Mouse (Mus musculus) thymus, postnatal 14 days (tissue): ENCODE measurements at regions not wholly inside any gene's neighbourhood (a gene's known extent, or its start where the extent isn't known, plus 50 kb on each side); places are given as distances from the start of the nearest gene placed in this dataset.

Experiments used
- DNase-seq: peaks from one replicate; pipeline ENCODE4 v3.0.0; 2021

GRCm38 (mm10) chr19:26051478-26052215 is 379.4 kb downstream of the Dmrt2 start:
- no peak for DNase-seq

- DNase-seq = no peak
Measured at GRCm38 (mm10) chr19:26059668-26060067, 387.5 kb downstream of the Dmrt2 start.

- no peak for DNase-seq
Measured at GRCm38 (mm10) chr19:26068553-26068952, 396.3 kb downstream of the Dmrt2 start.

GRCm38 (mm10) chr19:26069908-26070307 is 397.7 kb downstream of the Dmrt2 start:
- no peak for DNase-seq

DNA sequence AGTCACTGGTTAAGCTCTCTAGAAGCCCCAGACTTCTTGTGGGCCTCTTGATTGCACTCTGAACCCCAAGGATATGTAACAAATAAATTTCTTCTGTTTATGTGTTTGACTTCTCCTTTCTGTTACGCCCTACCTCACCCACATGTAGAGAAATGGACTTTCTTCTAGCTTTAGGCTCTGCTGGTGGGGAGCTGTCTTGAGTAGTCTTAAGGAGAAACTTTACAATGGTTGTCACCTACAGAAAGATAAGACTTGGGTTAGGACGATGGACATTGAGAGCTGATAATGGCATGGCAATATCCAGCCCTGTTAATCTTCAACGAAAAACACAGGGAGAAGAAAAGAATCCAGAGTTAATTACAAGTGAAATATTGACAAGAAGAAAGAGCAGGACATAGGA is 416.1 kb downstream of the Dmrt2 start:
- DNase-seq = no peak

DNA sequence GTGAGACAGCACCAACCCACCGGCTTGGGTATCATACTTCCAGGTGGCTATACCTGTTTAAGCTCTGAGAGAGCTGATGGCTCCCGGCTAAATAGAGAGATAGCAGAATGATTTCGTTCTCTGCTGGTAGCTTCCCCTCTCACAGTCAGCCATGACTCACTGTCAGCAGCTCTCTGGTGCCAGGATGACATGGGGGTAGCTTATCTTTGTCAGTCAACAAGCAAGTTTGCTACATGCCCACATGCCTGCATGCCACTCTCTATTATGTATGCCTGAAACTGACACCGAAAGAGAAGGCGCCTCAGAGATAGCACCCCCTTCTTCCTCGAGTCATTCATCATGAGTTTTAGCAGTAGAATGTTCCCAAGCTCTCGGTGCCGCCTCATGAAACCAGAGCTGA is 419.2 kb downstream of the Dmrt2 start:
- DNase-seq = no peak

DNA sequence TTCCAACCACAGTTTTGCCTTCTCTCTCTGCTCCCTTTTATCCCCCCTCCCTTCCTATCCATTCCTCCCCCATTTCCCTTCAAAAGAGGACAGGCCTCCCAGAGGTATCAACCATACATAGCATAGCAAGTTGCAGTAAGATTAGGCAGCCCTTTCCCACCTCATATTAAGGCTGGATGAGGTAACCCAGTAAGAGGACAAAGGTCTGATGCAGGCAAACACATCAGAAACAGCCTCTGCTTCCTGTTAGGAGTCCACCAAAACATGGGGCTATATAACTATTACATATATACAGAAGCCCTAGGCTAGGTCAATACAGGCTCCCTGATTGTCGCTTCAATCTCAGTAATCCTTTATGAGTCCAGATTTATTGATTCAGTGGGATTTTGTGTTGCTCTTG is 421.6 kb downstream of the Dmrt2 start:
- no peak for DNase-seq

- no peak for DNase-seq
Measured at GRCm38 (mm10) chr19:26114326-26114725, 442.1 kb downstream of the Dmrt2 start.

- DNase-seq = no peak
Measured at GRCm38 (mm10) chr19:26128423-26128822, 456.2 kb downstream of the Dmrt2 start.

- no peak for DNase-seq
Measured at GRCm38 (mm10) chr19:26134385-26134784, 462.2 kb downstream of the Dmrt2 start.

GRCm38 (mm10) chr19:26135398-26136104 is 463.3 kb downstream of the Dmrt2 start:
- no peak for DNase-seq

DNA sequence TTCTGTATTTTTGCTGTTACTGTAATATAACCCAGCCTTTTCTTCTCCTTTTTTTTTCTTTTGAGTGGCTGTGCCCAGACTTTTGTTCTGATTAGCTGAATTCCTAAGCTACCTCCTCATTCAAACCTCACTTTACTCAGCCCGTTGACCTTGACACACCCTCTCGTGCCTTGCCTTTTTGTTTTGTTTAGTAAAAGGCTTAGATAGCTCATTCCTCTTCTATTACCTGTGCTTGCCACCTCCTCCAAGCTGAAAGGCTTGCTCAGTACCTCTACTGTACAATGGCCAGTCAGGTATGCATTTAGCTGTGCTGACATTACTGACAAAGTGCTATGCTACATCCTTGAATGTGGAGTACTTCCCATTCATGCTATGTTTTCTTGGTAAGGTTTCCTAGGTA is 464.2 kb upstream of the Smarca2 start:
- no peak for DNase-seq

GRCm38 (mm10) chr19:26143539-26143938 is 461.3 kb upstream of the Smarca2 start:
- DNase-seq = no peak

DNA sequence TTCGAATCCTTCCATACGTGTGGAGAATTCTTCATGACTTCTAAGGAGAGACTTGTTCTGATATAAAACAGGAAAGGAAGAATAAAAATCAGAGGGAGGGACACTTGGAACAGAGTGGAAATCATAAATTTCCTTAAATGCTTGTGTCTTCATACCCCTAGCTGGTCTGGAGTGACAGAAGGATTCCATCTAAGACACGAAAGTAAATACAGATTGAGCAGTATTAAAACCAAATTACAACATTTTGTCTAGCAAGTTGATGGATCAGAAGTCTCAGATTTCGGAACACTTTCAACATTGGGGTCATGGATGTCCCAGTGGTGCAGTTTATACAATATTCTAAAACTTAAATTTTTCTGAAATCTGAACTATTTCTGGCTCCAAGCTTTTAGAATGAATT is 453.6 kb upstream of the Smarca2 start:
- DNase-seq = no peak

DNA sequence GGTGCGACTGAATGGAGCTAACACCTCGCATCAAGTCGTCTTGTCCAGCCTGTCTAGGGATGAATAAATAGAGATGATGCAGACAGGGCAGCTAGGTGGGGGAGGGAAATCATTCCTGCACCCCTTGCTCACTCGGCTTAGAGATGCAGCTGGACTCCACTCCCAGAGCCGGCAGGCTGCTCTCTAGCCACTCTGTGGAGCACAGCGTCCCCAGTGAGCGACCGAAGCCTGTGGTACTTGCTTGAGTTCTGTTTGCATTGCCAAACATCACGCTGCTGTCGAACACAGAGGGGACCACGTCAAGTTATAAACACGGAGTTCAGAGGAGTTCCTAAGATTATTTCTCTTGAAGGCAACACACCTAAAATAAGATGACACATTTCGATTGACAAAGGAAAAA is 439.9 kb upstream of the Smarca2 start:
- DNase-seq = no peak

DNA sequence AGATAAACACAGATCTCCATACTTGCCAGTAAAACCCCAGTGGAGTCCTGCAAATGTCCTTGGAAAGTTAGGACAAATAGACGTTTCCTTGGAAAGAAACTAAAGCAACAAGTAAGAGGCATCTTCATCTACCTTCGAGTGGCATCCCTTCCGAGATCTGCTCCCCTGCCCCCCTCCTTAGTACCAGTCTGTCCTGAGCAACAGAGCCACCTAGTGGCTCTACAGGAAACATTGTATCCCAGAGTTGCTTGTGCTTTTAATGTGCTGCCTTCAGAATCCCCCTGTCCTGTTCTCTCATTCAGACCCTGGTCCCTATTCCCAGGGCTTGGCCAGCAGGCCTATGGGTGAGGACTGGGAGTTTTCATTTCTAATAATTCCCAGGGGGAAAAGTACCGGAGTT is 423.1 kb upstream of the Smarca2 start:
- DNase-seq = peak; percentile 3

- DNase-seq = no peak
Measured at GRCm38 (mm10) chr19:26185012-26185411, 419.8 kb upstream of the Smarca2 start.

DNA sequence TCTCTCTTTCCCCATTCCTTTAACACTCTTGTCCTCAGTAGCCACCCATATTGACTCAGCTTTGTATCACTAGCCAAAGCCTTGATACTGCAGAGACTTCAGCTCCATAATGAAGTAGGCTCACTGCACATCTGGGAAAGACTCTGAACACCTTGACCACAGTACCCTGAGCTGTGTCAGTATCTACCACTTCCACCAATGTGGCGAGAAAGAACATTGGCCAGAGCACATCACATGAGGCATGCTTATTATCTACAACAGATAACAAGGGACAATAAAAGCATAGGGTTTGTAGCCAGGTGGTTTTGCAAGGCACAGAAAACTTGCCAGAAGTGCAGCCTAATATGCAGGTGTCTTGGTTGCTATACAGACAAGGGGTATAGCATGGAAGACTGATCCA is 414.0 kb upstream of the Smarca2 start:
- DNase-seq = no peak

DNA sequence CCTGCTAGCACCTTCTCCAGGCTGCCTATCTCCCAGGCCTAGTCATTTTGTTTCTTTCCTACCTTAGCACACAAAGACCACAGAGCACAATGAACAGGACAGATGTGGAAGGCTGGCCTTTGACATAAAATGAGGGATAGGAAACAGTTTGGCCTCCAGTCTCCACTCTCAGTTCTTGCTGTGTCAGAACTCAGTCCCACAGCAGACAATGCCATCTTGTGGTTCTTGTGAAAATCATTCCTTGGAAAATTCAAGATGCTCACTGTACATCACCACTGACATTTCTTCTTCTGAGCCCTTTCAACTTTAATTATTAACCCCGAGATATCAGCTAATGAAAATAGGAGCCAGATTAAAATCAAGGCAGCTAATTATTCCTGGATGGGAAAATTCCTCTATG is 411.2 kb upstream of the Smarca2 start:
- no peak for DNase-seq

GRCm38 (mm10) chr19:26208760-26209159 is 396.1 kb upstream of the Smarca2 start:
- DNase-seq = no peak

DNA sequence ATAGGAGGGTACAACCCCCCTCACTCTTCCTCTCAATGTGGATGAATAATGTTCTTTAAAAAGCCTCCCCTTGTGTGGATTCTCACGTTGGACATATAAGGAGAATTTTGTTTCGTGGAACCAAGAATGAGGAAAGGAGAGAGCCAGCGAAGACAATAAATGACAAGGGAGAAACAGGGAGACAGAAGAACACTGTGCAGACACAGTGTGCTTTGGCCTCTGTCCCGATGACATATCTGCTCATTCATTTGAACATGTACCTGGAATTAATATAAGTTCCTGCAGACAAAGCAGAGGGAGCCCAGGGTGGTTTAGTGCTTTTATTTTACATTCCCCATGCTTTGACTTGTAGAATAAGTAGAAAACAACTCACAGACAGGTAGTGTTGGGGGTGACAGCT is 370.3 kb upstream of the Smarca2 start:
- DNase-seq = no peak

DNA sequence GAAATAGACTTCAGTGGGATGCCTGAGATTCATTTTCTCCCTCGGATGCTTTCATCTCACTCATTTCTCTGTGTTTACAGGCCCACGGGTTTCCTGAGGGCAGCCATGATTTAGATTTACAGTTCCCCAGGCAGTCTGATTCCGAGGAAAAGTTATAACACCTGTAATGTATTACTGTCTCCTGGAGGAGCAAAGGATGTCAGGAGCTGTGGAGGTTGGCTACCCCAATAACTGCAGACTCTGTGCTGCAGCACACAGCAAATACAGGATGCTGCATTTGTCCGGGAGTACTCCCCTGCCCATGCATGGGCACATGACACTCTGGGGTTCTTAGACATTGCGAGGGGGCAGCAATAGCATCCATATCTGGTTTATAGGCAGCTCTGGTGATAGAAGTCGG is 360.8 kb upstream of the Smarca2 start:
- no peak for DNase-seq

DNA sequence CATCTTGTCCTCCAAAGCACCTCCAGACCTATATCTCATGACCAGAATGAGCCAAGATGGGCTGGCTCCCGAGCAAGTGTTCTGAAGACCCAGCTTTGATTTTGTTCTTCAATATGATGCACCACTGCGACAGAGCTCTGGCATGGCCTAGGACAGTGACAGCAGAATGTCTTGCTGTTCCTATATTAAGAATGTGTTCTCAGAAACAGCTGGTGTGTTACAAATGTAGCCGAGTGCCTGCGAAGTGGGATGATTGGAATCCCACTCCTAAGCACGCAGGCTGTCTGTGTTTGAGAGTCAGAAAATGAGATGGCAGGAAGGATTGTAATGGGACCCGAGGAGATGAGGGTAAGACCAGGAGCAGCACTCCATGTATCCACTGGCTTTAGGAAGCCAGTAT is 355.1 kb upstream of the Smarca2 start:
- DNase-seq = no peak

DNA sequence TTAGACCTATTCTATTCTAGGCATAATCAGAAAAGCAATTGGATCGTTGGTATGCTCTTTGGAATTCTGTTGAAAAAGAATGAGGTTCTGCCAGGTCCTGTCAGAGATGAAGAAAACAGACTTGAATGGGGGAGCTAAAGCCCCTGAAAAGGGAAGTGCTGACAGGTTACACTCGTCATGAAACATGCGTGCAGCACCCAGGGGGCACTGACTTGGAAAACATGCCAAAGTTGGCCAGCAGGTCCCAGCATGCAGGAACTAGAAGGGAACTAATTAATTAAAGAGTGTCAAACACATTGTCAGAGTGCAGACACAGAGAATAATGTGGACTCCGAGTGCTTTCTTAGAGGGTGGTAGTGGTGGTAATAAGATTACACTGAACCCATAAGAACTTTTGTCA is 346.2 kb upstream of the Smarca2 start:
- DNase-seq = no peak

- no peak for DNase-seq
Measured at GRCm38 (mm10) chr19:26261530-26261929, 343.3 kb upstream of the Smarca2 start.
